Mouse (Mus musculus) MEL-GATA-1-ER (cell line): ENCODE measurements at regions not wholly inside any gene's neighbourhood (a gene's known extent, or its start where the extent isn't known, plus 50 kb on each side); places are given as distances from the start of the nearest gene placed in this dataset.
"Not testable (repeated sequence)": the region's sequence is repeated elsewhere in the genome, so short reads cannot be mapped to it uniquely, and the experiment has no call there.

ENCODE experiments used
- DNase-seq: peaks from one replicate; pipeline ENCODE4 v3.0.0-alpha.2; 2012; ENCODE audit warnings: low read depth; ENCODE audit errors: extremely low read depth

DNA sequence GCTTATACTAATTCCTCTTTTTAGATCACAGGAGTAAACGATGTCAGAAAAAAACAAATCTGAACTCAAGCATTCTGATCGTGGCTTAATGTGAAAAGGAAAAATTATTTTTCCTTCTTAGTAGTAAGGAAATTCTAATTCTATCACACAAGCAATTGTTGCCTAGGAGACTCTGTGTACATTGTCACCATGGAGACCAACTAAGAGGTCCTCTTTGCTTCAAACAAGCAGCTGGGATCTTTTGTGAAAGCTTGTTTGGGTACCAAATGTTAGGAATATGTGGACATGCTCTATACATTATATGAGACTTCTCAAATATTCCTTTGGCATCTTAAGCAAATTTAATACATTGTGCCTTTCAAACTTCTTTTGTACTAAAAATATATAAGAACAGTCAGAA is 345.9 kb upstream of the Atp10a start:
- DNase-seq, result no peak

DNA sequence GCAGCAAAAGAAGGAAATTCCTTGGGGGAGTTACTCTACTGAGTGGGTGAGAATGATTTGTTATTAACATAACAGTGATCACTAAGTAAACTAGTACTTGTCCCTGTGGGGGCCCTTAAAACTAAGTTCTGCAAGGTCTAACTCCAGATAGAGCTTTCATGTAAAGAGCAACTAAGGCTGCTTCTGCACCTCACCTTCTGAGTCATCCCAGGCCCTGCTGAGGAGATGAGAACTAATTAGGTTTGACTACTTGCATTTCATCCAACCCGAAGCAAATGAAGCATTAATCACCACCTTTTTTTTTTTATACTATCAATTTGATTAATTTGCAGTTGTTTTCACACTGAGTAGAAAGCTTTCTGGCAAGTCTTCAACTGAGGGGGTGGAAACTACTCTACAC is 333.6 kb upstream of the Atp10a start:
- no peak for DNase-seq

DNA sequence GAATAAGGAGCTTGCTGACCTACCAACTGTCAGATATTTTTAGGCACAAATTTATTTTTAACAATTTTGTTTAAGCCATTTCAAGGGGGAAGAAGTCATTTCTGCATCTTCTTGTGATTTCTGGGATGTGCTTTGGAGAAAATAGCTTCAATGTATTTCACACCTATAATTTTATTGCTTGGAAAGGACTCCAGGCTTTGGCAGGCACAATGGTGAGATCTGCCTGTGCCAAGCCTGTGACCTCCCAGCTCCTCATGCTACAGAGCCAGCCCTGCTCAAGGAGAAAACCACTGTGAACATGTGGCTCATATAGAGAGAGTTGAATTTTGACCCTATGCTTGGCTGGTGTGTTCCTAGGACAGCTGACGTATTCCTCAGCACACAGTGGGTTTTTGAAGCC is 288.6 kb upstream of the Atp10a start:
- DNase-seq, result no peak

DNA sequence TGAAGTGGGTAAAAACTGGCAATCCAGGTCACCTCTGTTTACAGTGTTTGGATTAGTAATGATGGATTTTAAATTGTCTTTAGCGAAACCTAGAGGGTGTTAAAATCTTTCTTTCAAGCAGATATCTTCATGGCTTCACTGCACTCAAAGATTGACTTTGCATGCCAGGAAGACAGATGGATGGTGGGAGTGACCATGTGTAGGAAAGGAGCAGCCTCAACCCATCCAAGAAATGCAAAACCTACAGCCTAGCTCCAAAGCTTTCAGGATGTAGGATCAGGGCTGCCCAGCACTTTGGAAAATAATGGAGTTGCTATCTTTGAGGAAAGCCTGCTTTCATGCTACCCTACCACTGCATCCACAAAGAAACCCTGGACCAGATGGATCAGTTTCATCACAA is 272.6 kb upstream of the Atp10a start:
- no peak for DNase-seq

DNA sequence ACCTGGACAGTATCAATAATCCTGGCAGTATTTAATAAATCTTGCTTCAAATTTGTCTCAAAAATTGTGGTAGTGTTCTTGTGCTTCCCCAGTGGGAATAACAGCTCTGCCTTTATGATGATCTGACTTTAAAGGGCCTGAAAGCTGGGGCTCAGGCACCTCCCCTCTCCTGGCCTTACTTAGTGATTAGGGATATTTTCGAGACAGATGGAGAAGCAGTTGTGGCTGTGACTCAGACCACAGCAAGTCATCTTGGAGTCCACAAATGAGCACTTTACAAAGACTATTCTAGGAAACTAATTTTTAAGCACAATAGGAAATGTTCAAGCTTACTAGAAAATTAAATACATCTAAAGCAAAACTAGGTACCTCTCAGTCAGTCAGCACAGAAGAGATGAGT is 267.6 kb upstream of the Atp10a start:
- no peak for DNase-seq

DNA sequence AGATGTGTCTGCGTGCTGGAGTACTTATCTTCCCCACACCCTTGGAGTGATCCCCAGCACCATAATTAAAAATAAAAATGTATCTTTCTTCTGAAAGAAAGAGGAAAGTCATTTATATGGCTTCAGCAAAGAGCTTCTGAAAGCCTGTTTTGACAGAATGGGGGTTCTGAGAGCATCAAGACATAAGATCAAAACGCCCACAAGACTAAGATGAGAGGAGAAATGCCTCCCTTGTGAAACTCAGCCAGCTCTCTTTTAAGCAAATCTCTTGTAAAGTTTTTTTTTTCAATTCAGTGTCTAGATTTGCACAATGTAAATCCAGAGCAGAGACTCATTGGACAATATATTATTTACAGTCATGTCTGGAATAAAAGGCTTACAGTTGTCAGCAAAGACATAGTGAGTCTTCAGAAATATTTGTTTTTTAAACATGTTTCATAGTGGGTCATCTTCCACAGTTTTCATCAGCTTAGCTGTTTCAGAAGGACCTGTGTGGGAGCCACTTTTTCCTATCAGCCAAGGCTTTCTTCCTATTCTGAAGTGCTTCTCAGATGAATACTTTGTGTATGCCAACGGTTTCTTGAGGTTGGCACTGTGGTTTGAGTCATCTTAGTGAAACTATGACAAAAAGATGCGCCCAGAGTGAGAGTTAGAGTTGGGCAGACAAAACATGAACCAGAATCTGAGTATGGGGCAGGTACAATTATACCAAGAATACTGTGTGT is 263.4 kb upstream of the Atp10a start:
- DNase-seq, result no peak

DNA sequence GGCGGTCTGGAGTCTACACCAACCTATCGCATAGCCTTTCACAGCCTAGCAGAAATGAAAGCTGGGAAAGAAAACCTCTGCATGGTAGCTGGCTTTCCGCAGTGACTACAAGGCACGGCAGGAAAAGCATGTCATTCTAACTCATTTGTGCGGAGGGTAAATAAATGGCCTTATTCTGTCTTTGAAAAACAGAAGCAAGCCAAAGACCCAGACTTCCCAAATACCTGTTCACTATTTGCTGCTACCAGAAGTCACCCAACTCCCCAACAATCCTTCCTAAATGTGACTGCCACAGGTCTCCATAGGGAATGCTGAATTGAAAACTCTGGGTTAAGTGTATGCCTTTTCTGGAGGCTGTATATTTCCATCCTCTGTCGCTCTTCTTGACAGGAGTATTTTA is 258.0 kb upstream of the Atp10a start:
- DNase-seq, result no peak

DNA sequence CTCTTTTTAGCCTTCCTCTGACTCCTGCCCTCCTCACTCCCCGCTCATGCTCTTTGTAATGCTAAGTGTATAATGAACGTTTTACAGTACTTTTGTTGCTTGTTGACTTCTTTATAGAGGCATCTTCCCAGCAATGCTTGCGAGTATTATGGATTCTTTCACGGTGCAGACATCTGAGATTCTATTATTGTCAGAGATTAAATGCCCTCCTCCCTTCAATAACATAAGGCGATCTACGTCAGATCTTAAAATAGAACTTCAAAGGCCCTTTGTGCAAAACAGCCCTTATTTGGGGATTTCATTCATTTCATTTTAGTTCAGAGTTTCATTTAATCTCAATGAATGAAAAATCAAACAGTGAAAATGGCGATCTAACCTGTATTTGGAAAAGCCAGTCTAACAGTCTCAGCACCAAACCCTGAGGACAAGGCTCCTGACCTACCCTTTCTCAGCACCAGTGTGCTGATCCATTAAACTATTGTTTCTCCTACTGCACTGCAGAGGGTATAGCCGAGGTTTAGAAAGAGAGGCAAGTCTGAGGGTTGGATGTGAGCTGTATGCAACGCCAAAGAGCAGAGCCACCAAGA is 257.3 kb upstream of the Atp10a start:
- DNase-seq, result no peak

DNA sequence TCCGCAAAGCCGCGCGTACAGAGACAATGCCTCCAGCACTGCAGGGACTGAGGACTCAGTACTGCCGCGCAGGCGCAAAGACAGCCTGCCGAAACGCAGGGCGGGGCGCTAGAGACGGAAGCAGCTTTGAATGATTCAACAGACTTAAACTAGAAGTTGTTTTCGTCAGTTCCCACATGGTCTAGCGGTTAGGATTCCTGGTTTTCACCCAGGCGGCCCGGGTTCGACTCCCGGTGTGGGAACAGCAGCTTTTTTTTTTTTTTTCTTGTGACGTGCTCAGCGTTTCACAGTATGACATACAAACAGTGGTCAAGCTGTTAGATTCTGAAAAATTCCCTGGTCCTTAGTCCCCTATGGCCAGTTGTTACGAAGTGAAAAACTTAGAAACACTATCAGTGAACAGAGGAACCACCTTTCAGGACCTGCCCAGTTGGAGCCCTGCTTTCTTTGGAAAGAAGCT is 256.8 kb upstream of the Atp10a start:
- DNase-seq, result peak; percentile 59

DNA sequence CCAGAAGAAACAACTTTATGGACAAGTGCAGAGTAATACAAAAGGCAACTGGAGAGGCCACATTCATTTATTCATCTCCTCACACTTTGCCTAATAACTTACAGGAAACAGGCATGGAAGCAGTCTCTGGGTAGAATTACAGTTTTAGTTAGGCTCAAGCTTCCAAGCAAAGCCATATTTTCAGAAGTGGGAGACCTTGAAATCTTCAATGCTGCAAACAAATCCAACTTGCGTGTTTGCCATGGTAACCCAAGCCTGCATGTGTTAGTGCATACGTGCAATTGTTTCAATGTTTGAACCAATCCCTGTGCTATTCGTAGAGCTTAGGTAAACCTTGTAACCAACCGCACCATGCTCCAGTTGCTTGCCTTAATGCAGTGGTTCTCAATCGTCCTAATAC is 256.3 kb upstream of the Atp10a start:
- no peak for DNase-seq

DNA sequence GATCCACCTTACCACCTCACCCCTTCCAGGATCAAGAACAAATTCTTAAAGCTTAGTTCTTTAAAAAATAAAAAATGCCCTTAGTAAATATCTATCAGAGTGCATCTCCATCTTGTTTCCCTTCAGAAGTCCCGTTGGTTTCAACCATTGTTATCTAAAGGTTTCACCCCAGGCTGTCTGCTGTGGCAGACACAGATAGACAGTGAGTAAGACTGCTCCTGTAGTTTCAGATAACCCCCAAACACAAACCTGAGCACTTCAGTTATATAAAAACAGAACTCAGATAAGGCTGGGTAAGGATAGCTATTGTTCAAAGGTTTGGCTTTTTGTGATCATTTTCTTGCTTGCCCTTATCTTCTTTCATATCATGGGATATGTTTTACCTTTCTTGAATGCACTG is 255.4 kb upstream of the Atp10a start:
- no peak for DNase-seq

DNA sequence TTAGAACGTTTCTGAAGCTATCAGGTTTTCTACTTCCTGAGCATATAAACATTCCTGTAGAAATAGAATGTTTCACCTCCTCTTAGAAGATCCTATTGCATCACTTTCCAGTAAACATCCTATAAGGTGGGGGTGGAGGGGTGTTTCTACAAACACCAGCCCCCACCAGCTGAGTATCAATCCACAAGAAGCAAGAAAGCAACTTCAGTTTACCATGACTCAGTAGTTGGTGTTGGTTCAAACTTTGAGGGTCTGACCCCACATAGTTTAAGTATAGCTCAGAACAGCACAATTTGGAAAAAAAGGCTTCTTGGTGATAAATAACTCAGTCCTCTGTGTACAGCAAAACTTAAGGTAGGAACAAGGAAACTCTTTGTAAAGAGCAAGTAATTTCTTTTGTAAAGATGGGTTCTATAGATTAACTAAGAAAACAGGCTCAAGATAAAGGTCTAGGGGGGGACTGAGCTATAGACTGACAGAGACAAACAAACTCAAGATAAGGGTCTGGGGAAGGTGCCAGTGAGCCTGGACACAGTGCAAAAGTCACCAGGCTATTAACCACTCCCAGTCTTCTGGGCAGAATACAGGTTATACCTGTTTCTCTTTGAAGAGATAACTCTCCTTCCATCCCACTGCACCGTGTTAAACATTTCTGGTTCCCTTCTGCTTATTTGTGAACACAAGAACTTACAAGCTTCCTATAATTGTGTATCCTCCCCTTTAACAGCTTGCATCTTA is 218.9 kb upstream of the Atp10a start:
- no peak for DNase-seq

DNA sequence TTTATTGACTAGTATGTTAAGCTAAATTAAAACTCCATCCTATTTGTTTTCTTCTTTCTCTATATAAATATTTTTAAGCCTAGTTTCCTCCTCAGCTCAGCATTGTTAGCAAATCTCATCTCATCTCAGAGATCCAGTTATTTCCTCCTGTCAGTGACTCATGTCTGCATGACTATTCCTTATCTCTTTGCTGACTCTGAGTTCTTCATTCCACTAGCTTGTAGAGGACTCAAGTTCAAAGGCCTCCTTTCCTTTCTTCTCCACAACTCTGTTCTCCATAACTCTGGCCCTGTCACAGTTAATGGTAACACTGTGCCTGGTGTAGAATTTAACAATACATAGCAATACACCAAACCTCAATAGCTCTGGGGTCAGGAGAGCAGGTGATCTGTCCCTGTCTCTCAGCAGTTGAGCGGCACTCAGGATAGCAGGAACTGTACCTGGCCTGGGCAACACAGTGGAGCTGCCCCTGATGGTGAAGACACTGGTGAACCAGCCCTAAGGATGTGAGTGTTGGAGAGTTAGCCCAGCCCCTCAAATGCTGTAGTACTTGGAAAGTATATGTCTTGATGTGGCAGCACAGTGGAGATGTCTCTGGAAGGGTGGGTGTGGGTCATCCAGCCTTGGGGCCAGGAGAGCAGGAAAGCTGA is 213.3 kb upstream of the Atp10a start:
- no peak for DNase-seq

DNA sequence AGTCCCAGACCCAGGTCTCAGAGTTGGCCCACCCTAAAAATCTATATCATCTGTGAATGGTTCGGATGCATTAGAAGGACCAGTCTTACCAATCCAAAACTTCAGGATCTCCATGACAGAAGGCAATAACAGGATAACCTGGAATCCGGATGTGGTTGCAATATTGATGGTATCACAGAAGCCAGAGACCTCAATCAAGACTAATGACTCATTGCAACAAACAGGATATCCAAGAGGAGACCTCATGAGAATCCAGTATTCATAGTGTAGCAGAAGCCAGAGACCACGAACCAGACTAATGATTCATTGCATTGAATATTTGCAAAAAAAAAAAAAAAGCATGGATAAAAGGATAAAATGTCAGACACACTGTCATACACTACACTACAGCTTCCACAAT is 212.7 kb upstream of the Atp10a start:
- no peak for DNase-seq

DNA sequence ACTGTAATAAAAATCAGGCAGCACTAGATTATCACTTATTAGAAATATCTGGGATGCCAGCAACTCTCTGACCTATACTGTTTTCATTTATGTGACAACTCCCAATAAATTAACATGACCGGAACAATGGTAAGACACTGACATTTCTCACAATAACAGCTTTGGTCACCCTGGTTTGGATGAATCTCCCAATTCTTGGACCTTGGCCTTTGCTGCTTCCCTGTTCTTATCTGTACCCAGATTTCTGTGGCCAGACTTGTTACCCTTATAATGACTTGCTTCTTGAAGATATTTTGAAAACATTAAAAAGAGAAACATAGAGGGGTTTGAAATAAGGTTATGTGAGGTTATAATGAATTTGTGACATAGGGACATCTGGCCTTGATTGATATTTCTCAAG is 210.2 kb upstream of the Atp10a start:
- DNase-seq, result no peak

DNA sequence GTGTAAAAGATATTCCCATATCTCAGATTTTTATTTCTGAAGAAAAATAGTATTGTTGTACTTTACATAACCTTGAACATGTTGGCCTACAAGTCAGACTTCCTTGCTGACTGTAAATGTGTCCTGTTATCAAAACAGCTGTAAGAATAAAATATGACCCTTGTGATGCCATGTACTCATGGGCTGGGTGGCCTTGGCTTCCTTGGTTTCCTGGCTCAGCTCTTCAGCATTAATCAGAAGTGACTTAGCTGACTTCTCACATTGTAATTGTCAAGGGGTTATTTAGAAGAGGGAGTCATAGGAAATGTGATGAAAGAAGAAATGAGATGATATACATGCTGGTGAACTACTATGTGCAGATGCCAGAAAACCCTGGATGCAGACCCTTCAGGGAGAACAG is 209.7 kb upstream of the Atp10a start:
- no peak for DNase-seq

DNA sequence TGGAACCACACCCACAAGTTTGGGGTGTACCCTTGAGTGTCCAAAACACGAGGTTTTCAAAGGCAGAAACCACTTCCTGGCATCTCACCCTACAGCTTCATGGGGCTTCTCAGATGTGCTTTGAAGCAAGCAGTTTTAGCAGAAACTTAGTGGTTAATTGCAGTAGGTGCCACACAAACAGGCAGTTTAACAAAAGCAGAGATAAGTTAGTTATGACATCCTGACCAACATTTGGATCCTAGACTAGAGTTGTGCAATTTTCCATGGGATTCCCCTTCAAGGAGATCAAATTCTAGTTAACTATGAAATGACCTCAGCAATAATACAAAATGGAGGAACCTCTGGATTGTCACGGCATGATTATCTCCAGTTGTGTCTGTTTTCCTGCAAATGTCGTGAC is 207.2 kb upstream of the Atp10a start:
- DNase-seq, result no peak

DNA sequence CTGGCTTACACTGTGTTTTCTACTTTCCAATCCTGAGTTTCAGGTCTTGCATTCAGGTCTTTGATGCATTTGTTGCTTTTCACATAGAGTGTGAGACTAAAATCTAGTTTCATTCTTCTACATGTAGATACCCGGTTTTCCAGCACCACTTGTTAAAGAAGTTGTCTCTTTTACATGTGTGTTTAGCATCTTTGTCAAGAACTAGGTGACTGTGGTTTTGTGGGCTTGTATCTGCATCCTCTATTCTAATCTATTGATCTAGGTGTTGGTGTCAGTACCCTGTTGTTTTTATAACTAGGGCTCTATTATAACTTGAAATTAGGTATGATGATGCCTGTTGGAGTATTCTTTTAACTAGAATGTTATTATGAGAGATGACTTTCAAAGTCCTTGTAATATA is 204.0 kb upstream of the Atp10a start:
- no peak for DNase-seq

DNA sequence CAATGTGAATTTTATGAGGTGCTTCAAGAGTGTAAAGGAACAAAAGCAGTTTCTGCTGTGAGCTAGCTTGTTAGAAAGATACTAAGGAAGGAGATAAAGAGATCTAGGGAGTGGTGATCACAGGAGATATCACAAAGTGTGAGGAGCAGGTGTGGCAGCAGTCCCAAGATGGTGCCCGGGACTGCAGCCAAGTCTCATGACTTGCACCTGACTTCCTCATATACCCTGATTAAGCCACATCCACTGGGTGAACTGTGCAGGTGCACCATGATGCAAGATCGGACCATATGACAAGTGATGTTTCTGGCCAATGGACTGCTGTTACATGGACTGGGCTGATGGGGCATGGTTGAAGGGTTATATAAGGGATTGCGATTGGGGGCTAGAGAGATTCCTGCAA is 197.8 kb upstream of the Atp10a start:
- not testable (repeated sequence) for DNase-seq

DNA sequence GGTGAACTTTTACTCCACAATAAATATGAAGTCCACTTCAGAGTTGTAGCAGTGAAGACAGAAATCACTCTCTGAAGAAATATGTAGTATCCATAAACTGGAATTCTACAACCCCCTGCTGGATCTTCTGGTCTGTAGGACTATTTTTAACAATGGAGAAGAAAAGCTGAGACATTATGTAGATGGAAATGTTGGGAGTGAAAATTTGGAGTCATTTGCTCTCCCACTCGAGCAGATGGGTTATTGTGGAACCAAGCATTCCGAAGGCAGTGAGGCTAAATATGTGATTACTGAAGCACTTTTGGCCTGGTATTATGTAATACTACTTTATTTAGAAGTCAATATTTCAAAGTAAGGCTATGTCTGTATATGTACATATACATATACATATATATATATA is 195.0 kb upstream of the Atp10a start:
- DNase-seq, result no peak

DNA sequence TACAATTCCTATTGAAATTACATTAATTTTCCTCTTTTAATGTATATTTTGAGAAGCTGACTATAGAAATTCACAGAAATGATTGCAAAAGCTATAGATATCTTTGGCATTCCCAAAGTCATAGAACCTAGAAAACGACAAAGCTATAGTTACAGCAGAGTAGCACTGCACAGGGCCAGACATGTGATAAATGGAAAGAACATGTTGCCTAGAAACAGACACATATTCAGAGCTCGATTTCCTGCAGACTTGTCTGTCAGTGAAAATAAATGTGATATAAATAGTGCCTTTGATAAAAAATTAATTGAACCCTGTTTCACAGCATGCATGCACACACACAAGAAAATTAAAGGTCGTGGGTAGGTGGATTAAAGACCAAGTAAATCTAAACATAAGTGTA is 182.8 kb upstream of the Atp10a start:
- DNase-seq, result no peak

DNA sequence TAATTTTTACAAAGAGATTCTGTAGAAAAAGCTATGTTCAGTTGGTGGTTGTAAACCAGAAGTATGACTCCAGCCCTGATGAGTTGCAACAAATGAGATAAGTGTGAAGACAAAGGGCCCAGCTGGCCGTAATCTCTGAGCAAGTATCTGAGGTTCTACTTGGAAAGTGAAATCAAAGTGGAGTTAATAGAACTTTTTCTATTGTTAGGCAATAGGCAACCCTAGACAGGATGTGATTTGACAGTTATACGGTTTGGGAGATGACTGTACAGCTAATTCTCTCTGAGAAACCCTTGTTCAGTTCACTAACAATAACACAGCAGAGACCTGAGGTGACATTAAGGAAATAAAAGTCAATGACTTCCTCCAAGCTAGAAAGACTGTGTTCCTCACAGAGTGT is 180.8 kb upstream of the Atp10a start:
- no peak for DNase-seq
